Mouse (Mus musculus): Measurements from ENCODE around the gene Kcnh5. TPM values are rescaled to one million over a fixed set of nuclear protein-coding genes. Genes with fewer than 3 reads are reported as not detected.

Gene Kcnh5
- polyA plus RNA-seq, 1 experiment from 2014 or later, result not detected

- Histone ChIP-seq H3K27ac (no peak overlapping the region), H3K27me3 (replicated peaks) (no peaks in the 10 kb centered on the region), H3K9ac (no peak overlapping the region), H3K4me2 (no peak overlapping the region), H3K36me3 (no peaks in the 10 kb centered on the region), H3K4me1 (no peaks in the 10 kb centered on the region), H3K9me3 (replicated peaks) (no peaks in the 10 kb centered on the region), H3K4me3 (no peak overlapping the region)
- 57% methylated on average over 6 of the region's 6 CpGs for WGBS (ENCODE audit: insufficient replicate concordance)
- ATAC-seq, result no peak
Measured at GRCm38 (mm10) chr12:74901331-74901730, 275.8 kb downstream of the Kcnh5 start.

GRCm38 (mm10) chr12:74900777-74901176 is 276.4 kb downstream of the Kcnh5 start:
- Histone ChIP-seq H3K27me3 (replicated peaks) (no peaks in the 10 kb centered on the region), H3K9ac (no peak overlapping the region), H3K27ac (no peak overlapping the region), H3K9me3 (replicated peaks) (no peaks in the 10 kb centered on the region), H3K36me3 (no peaks in the 10 kb centered on the region), H3K4me3 (no peak overlapping the region), H3K4me1 (no peaks in the 10 kb centered on the region), H3K4me2 (no peak overlapping the region)
- no peak for ATAC-seq

GRCm38 (mm10) chr12:74899055-74899454 is 278.1 kb downstream of the Kcnh5 start:
- Histone ChIP-seq H3K4me1 (no peaks in the 10 kb centered on the region), H3K4me3 (no peak overlapping the region), H3K27me3 (replicated peaks) (no peaks in the 10 kb centered on the region), H3K36me3 (no peaks in the 10 kb centered on the region), H3K9ac (no peak overlapping the region), H3K27ac (no peak overlapping the region), H3K9me3 (replicated peaks) (no peaks in the 10 kb centered on the region), H3K4me2 (no peak overlapping the region)
- no peak for ATAC-seq
- 63% methylated on average over 4 of the region's 4 CpGs for WGBS (ENCODE audit: insufficient replicate concordance)

GRCm38 (mm10) chr12:74898211-74898610 is 278.9 kb downstream of the Kcnh5 start:
- Histone ChIP-seq H3K9me3 (replicated peaks) (no peaks in the 10 kb centered on the region), H3K4me1 (no peaks in the 10 kb centered on the region), H3K36me3 (no peaks in the 10 kb centered on the region), H3K27me3 (replicated peaks) (no peaks in the 10 kb centered on the region), H3K4me2 (no peak overlapping the region), H3K9ac (no peak overlapping the region), H3K4me3 (no peak overlapping the region), H3K27ac (no peak overlapping the region)
- 84% methylated on average over 9 of the region's 9 CpGs for WGBS (ENCODE audit: insufficient replicate concordance)
- ATAC-seq, result no peak

- Histone ChIP-seq H3K27ac (no peak overlapping the region), H3K9ac (no peak overlapping the region), H3K36me3 (no peaks in the 10 kb centered on the region), H3K4me3 (no peak overlapping the region), H3K27me3 (replicated peaks) (no peaks in the 10 kb centered on the region), H3K4me2 (no peak overlapping the region), H3K9me3 (replicated peaks) (no peaks in the 10 kb centered on the region), H3K4me1 (no peaks in the 10 kb centered on the region)
- 65% methylated on average over 11 of the region's 11 CpGs for WGBS (ENCODE audit: insufficient replicate concordance)
- no peak for ATAC-seq
Measured at GRCm38 (mm10) chr12:74894870-74895423, 282.2 kb downstream of the Kcnh5 start.

GRCm38 (mm10) chr12:74889419-74889818 is 287.7 kb downstream of the Kcnh5 start:
- H3K4me3 ChIP-seq, result no peak overlapping the region
- no peaks in the 10 kb centered on the region for H3K27me3 ChIP-seq (replicated peaks)
- H3K27ac ChIP-seq, result no peak overlapping the region
- no peak overlapping the region for H3K4me2 ChIP-seq
- H3K9ac ChIP-seq, result no peak overlapping the region
- no peak for ATAC-seq
- no peaks in the 10 kb centered on the region for H3K4me1 ChIP-seq
- no peaks in the 10 kb centered on the region for H3K9me3 ChIP-seq (replicated peaks)
- no peaks in the 10 kb centered on the region for H3K36me3 ChIP-seq
- WGBS (ENCODE audit: insufficient replicate concordance), result 61% methylated on average over 3 of the region's 3 CpGs

- H3K9me3 ChIP-seq (replicated peaks), result no peaks in the 10 kb centered on the region
- H3K9ac ChIP-seq, result no peak overlapping the region
- H3K4me1 ChIP-seq, result no peaks in the 10 kb centered on the region
- no peak overlapping the region for H3K4me2 ChIP-seq
- H3K27ac ChIP-seq, result no peak overlapping the region
- no peak for ATAC-seq
- no peak overlapping the region for H3K4me3 ChIP-seq
- H3K36me3 ChIP-seq, result no peaks in the 10 kb centered on the region
- WGBS (ENCODE audit: insufficient replicate concordance), result 75% methylated on average over 1 of the region's 1 CpGs
- no peaks in the 10 kb centered on the region for H3K27me3 ChIP-seq (replicated peaks)
Measured at GRCm38 (mm10) chr12:74887064-74887463, 290.1 kb downstream of the Kcnh5 start.

- Histone ChIP-seq H3K27me3 (replicated peaks) (no peaks in the 10 kb centered on the region), H3K9me3 (replicated peaks) (no peaks in the 10 kb centered on the region), H3K36me3 (no peaks in the 10 kb centered on the region), H3K4me1 (no peaks in the 10 kb centered on the region), H3K27ac (no peak overlapping the region), H3K9ac (no peak overlapping the region), H3K4me2 (no peak overlapping the region), H3K4me3 (no peak overlapping the region)
- no peak for ATAC-seq
- WGBS (ENCODE audit: insufficient replicate concordance), result 60% methylated on average over 6 of the region's 6 CpGs
Measured at GRCm38 (mm10) chr12:74881344-74881743, 295.8 kb downstream of the Kcnh5 start.

- no peaks in the 10 kb centered on the region for H3K27me3 ChIP-seq (replicated peaks)
- H3K9ac ChIP-seq, result no peak overlapping the region
- no peak overlapping the region for H3K4me2 ChIP-seq
- no peak for ATAC-seq
- WGBS (ENCODE audit: insufficient replicate concordance), result 76% methylated on average over 2 of the region's 2 CpGs
- H3K4me1 ChIP-seq, result no peaks in the 10 kb centered on the region
- no peak overlapping the region for H3K4me3 ChIP-seq
- H3K27ac ChIP-seq, result no peak overlapping the region
- H3K36me3 ChIP-seq, result no peaks in the 10 kb centered on the region
- no peaks in the 10 kb centered on the region for H3K9me3 ChIP-seq (replicated peaks)
Measured at GRCm38 (mm10) chr12:74855666-74856065, 321.5 kb downstream of the Kcnh5 start.

GRCm38 (mm10) chr12:74854263-74854662 is 322.9 kb downstream of the Kcnh5 start:
- no peak for ATAC-seq
- Histone ChIP-seq H3K4me1 (no peaks in the 10 kb centered on the region), H3K27me3 (replicated peaks) (no peaks in the 10 kb centered on the region), H3K9me3 (replicated peaks) (no peaks in the 10 kb centered on the region), H3K27ac (no peak overlapping the region), H3K9ac (no peak overlapping the region), H3K4me3 (no peak overlapping the region), H3K36me3 (no peaks in the 10 kb centered on the region), H3K4me2 (no peak overlapping the region)
- WGBS (ENCODE audit: insufficient replicate concordance), result 24% methylated on average over 1 of the region's 1 CpGs

- ATAC-seq, result no peak
- WGBS (ENCODE audit: insufficient replicate concordance), result 42% methylated on average over 2 of the region's 2 CpGs
- no peak overlapping the region for H3K4me3 ChIP-seq
Measured at GRCm38 (mm10) chr12:74850323-74850722, 326.8 kb downstream of the Kcnh5 start.

GRCm38 (mm10) chr12:74849912-74850311 is 327.2 kb downstream of the Kcnh5 start:
- Histone ChIP-seq H3K9ac (no peak overlapping the region), H3K4me2 (no peak overlapping the region), H3K4me1 (no peaks in the 10 kb centered on the region), H3K36me3 (no peaks in the 10 kb centered on the region), H3K27me3 (replicated peaks) (no peaks in the 10 kb centered on the region), H3K27ac (no peak overlapping the region), H3K4me3 (no peak overlapping the region), H3K9me3 (replicated peaks) (no peaks in the 10 kb centered on the region)
- no peak for ATAC-seq
- 61% methylated on average over 4 of the region's 4 CpGs for WGBS (ENCODE audit: insufficient replicate concordance)

More at GRCm38 (mm10) chr12:74850323-74850722, 326.8 kb downstream of the Kcnh5 start:
- Histone ChIP-seq H3K4me1 (no peaks in the 10 kb centered on the region), H3K9me3 (replicated peaks) (no peaks in the 10 kb centered on the region), H3K9ac (no peak overlapping the region), H3K4me2 (no peak overlapping the region), H3K36me3 (no peaks in the 10 kb centered on the region), H3K27ac (no peak overlapping the region), H3K27me3 (replicated peaks) (no peaks in the 10 kb centered on the region)

GRCm38 (mm10) chr12:74848611-74849347 is 328.4 kb downstream of the Kcnh5 start:
- WGBS (ENCODE audit: insufficient replicate concordance), result 72% methylated on average over 12 of the region's 12 CpGs

More at GRCm38 (mm10) chr12:74848611-74849347, 328.4 kb downstream of the Kcnh5 start:
- no peak for ATAC-seq
- H3K36me3 ChIP-seq, result no peaks in the 10 kb centered on the region
- H3K27ac ChIP-seq, result no peak overlapping the region
- no peaks in the 10 kb centered on the region for H3K9me3 ChIP-seq (replicated peaks)
- H3K27me3 ChIP-seq (replicated peaks), result no peaks in the 10 kb centered on the region
- no peak overlapping the region for H3K4me3 ChIP-seq
- H3K4me2 ChIP-seq, result no peak overlapping the region
- H3K4me1 ChIP-seq, result no peaks in the 10 kb centered on the region
- no peak overlapping the region for H3K9ac ChIP-seq

Data from liver, embryonic 12.5 days (tissue).